ENCODE assay signal across 12 mouse cellular contexts in the genomic region with DNA sequence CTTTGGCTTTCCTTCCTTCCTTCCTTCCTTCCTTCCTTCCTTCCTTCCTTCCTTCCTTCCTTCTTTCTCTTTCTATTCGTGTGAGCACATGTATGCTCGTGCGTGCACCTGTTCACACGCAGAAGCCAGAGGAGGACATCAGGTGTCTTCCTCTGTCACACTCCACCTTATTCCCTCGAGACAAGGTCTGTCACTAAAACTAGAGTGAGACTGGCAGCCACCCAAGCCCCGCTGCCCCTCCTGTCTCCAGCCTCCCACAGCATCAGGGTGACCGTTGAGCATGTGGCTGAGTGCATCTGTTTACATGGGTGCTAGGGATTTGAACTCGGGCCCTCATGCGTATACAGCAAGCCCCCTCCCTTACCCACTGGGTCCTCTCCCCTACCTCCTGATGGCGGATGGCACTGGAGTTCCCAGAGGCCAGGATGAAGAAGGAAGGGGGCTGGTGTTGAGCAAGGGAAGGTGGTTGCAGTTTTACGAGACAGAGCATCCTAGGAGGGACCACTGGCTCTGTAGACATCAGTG. TPM values are rescaled to one million over a fixed set of nuclear protein-coding genes. Genes with fewer than 3 reads are reported as not detected.
DNase-seq lines count a peak whose midpoint lies in the region; ATAC-seq lines count a peak whose summit lies in the region.
"Had no signal": no experiment of that assay in that cellular context is flagged by ENCODE, and none has a peak within 500 bp of the region (broad histone marks: within the 10 kb centered on the region; RNA-seq: fewer than 3 reads in every experiment).

No protein-coding gene starts in this region.

- no peaks in the 10 kb centered on the region for H3K27me3 ChIP-seq in heart, embryonic 12.5 days (replicated peaks)
- no peaks in the 10 kb centered on the region for H3K27me3 ChIP-seq in neural tube, embryonic 13.5 days
- no peaks in the 10 kb centered on the region for H3K27me3 ChIP-seq in midbrain, embryonic 11.5 days (ENCODE audit: control insufficient read depth, insufficient read depth, low read length)
- H3K27me3 ChIP-seq in stomach, embryonic 16.5 days (ENCODE audit: control insufficient read depth, insufficient read depth, low read length), result no peaks in the 10 kb centered on the region
- H3K27me3 ChIP-seq: Patski had no signal

- 0 out of 2 replicates have a peak overlapping the region, but pooled peaks have one; percentile 10 for H3K27ac ChIP-seq in heart, embryonic 12.5 days (ENCODE audit: poor library complexity, severe bottlenecking)
- peak overlapping the region; percentile 88 for H3K27ac ChIP-seq in neural tube, embryonic 13.5 days (replicated peaks)
- no peak overlapping the region for H3K27ac ChIP-seq in midbrain, embryonic 11.5 days (ENCODE audit: low read depth, low read length)
- H3K27ac ChIP-seq in stomach, embryonic 16.5 days (ENCODE audit: low read length), result peak overlapping the region; percentile 64

- peaks cover 8% of the 10 kb centered on the region; the same call in 1 of the 2 replicates for H3K36me3 ChIP-seq in heart, embryonic 12.5 days
- peaks cover 10% of the 10 kb centered on the region; the same call in 1 of the 2 replicates for H3K36me3 ChIP-seq in neural tube, embryonic 13.5 days
- no peaks in the 10 kb centered on the region for H3K36me3 ChIP-seq in midbrain, embryonic 11.5 days (ENCODE audit: control insufficient read depth, insufficient read depth, low read length)
- no peaks in the 10 kb centered on the region for H3K36me3 ChIP-seq in stomach, embryonic 16.5 days (ENCODE audit: control insufficient read depth, insufficient read depth, low read length)

- no peak overlapping the region for H3K4me3 ChIP-seq in heart, embryonic 12.5 days
- H3K4me3 ChIP-seq in neural tube, embryonic 13.5 days, result no peak overlapping the region
- no peak overlapping the region for H3K4me3 ChIP-seq in midbrain, embryonic 11.5 days (ENCODE audit: low read depth, low read length)
- no peak overlapping the region for H3K4me3 ChIP-seq in stomach, embryonic 16.5 days (replicated peaks; ENCODE audit: low read length)

- H3K4me2 ChIP-seq in heart, embryonic 12.5 days, result no peak overlapping the region
- H3K4me2 ChIP-seq in neural tube, embryonic 13.5 days, result no peak overlapping the region
- no peak overlapping the region for H3K4me2 ChIP-seq in midbrain, embryonic 11.5 days
- H3K4me2 ChIP-seq in stomach, embryonic 16.5 days (ENCODE audit: low read depth, low read length), result no peak overlapping the region

- no peak for ATAC-seq in heart, embryonic 12.5 days (ENCODE audit: insufficient number of reproducible peaks, low FRiP score)
- ATAC-seq in neural tube, embryonic 13.5 days (ENCODE audit: low read depth), result no peak
- no peak for ATAC-seq in midbrain, embryonic 11.5 days (ENCODE audit: low FRiP score)
- ATAC-seq in stomach, embryonic 16.5 days (ENCODE audit: insufficient read depth, low FRiP score), result no peak
- ATAC-seq: Patski had no signal

- H3K9ac ChIP-seq in heart, embryonic 12.5 days, result no peak overlapping the region
- H3K9ac ChIP-seq in neural tube, embryonic 13.5 days, result no peak overlapping the region
- no peak overlapping the region for H3K9ac ChIP-seq in midbrain, embryonic 11.5 days (ENCODE audit: low read length)
- peak overlapping the region; percentile 57; the same call in 1 of the 2 replicates for H3K9ac ChIP-seq in stomach, embryonic 16.5 days (ENCODE audit: low read length)

- no peaks in the 10 kb centered on the region for H3K9me3 ChIP-seq in heart, embryonic 12.5 days (replicated peaks)
- no peaks in the 10 kb centered on the region for H3K9me3 ChIP-seq in neural tube, embryonic 13.5 days
- no peaks in the 10 kb centered on the region for H3K9me3 ChIP-seq in midbrain, embryonic 11.5 days (ENCODE audit: control insufficient read depth, low read length)
- H3K9me3 ChIP-seq in stomach, embryonic 16.5 days (replicated peaks; ENCODE audit: control insufficient read depth, low read length), result no peaks in the 10 kb centered on the region

- no peak for DNase-seq in heart, postnatal 4 days
- DNase-seq in neural tube, embryonic 10.5 days (ENCODE audit: extremely low spot score, low spot score), result no peak
- DNase-seq in midbrain, embryonic 11.5 days (ENCODE audit: low spot score, missing footprints), result peak; percentile 82
- no peak for DNase-seq in ovary, postnatal 10 days (ENCODE audit: low spot score)
- DNase-seq in spleen, adult 12 weeks (ENCODE audit: low spot score), result no peak
- DNase-seq: adrenal gland, postnatal 25 days; cerebellum, adult 2 months; kidney, adult 2 months had no signal

- 86% methylated on average over 11 of the region's 11 CpGs for WGBS in heart, embryonic 12.5 days
- WGBS in neural tube, embryonic 13.5 days, result 76% methylated on average over 11 of the region's 11 CpGs
- 86% methylated on average over 11 of the region's 11 CpGs for WGBS in midbrain, embryonic 11.5 days
- 82% methylated on average over 11 of the region's 11 CpGs for WGBS in stomach, embryonic 16.5 days

- peaks cover 72% of the 10 kb centered on the region for H3K4me1 ChIP-seq in heart, embryonic 12.5 days (replicated peaks)
- H3K4me1 ChIP-seq in neural tube, embryonic 13.5 days (replicated peaks), result peaks cover 91% of the 10 kb centered on the region
- peaks cover 34% of the 10 kb centered on the region for H3K4me1 ChIP-seq in midbrain, embryonic 11.5 days (ENCODE audit: control insufficient read depth, insufficient read depth, low read length)
- peaks cover 84% of the 10 kb centered on the region for H3K4me1 ChIP-seq in stomach, embryonic 16.5 days (ENCODE audit: control insufficient read depth, insufficient read depth, low read length)

RNA-seq across cellular contexts. Expression of a gene that starts 30.8 kb away (rescaled TPM):
- polyA plus RNA-seq in heart, embryonic 12.5 days (2016; fragmentation: Nextera tagmentation; extraction: Ambion mirVana), result 14.3 and 14.8 TPM in 2 replicates
- total RNA-seq in heart, postnatal 4 days (2021), result 10 to 100 TPM; 30.1 to 33.6 TPM
- 32.5 TPM in 2 replicates for polyA plus RNA-seq in neural tube, embryonic 13.5 days (2015; fragmentation: Nextera tagmentation; extraction: Ambion mirVana)
- 7.8 and 8.9 TPM in 2 replicates for polyA plus RNA-seq in midbrain, embryonic 11.5 days (2014; fragmentation: Nextera tagmentation; extraction: Ambion mirVana)
- 10.5 and 12.1 TPM in 2 replicates for polyA plus RNA-seq in stomach, embryonic 16.5 days (2015; fragmentation: Nextera tagmentation; extraction: Ambion mirVana)

RNA-seq across cellular contexts. Expression of a gene that starts 54.8 kb away (rescaled TPM):
- 2.0 and 2.3 TPM in 2 replicates for polyA plus RNA-seq in heart, embryonic 12.5 days (2016; fragmentation: Nextera tagmentation; extraction: Ambion mirVana)
- 10 to 100 TPM; 20.0 to 21.3 TPM for total RNA-seq in heart, postnatal 4 days (2021)
- 1.8 TPM in 2 replicates for polyA plus RNA-seq in neural tube, embryonic 13.5 days (2015; fragmentation: Nextera tagmentation; extraction: Ambion mirVana)
- 4.1 and 4.9 TPM in 2 replicates for polyA plus RNA-seq in midbrain, embryonic 11.5 days (2014; fragmentation: Nextera tagmentation; extraction: Ambion mirVana)
- polyA plus RNA-seq in stomach, embryonic 16.5 days (2015; fragmentation: Nextera tagmentation; extraction: Ambion mirVana), result 2.6 and 2.7 TPM in 2 replicates
